Mouse (Mus musculus): ENCODE measurements around the gene Slc7a6.

GRCm38 (mm10) chr8:106211421-106211820 is 42.8 kb downstream of the Slc7a6 start:
- TF ChIP-seq CTCF (IDR thresholded peaks at IDR 0.05; ENCODE audit: low read depth): no peak
- no peak for TF ChIP-seq EP300 (IDR thresholded peaks at IDR 0.05; ENCODE audit: low read depth)

All from liver, embryonic 14.5 days (tissue).